Mouse (Mus musculus) cortical plate, adult 2 months (tissue): ENCODE results near the gene Cmtm6.

ENCODE experiments used
- CTCF ChIP-seq: fragments of 200-500 bp; IDR thresholded peaks from 2 replicates; pipeline ENCODE4 v1.5.1; 2011; ENCODE audit warnings: mild to moderate bottlenecking, control low read depth, low read length; ENCODE audit not compliant: insufficient read depth; ENCODE audit errors: extremely low read depth
- POLR2A ChIP-seq: fragments of 200-500 bp; IDR thresholded peaks from 2 replicates; pipeline ENCODE4 v1.6.1; 2011; ENCODE audit warnings: mild to moderate bottlenecking, low read length, control low read depth; ENCODE audit not compliant: insufficient read depth; ENCODE audit errors: extremely low read depth

- TF ChIP-seq POLR2A: no peak
- no peak for TF ChIP-seq CTCF
These were observed 29.0 kb upstream of the Cmtm6 start for GRCm38 (mm10) chr9:114701921-114702320.
